Mouse (Mus musculus): ENCODE measurements around the gene Orai3.

DNA sequence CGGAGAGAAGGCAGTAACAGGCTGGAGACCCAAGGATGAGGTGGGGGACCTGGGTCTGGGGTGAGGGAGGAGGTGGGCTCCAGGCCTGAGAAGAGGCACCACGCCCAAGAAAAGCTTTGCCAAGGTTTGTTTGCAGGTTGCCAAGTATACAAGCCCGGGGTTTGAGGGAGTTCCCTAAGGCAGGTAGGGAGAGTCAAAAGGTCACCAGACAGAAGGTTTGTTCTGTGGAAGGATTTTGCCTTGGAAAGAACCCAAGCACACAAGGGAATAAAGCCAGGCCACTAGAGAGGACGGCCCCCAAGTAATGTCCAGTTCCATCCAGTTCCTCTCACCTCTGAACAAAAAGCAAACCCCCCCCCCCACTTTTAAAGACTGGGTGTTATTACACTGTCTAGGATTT is 41.6 kb downstream of the Orai3 start:
- TF ChIP-seq CTCF (IDR thresholded peaks at IDR 0.05; ENCODE audit: low read depth), result no peak
- TF ChIP-seq EP300 (IDR thresholded peaks at IDR 0.05; ENCODE audit: low read depth), result no peak
